Mouse (Mus musculus): Measurements from ENCODE around the gene Methig1. TPM values are rescaled to one million over a fixed set of nuclear protein-coding genes. Genes with fewer than 3 reads are reported as not detected.
A peak's percentile ranks its signal among the peaks of the same experiment; 100 is the strongest.
"Not testable (repeated sequence)": the region's sequence is repeated elsewhere in the genome, so short reads cannot be mapped to it uniquely, and the experiment has no call there.

Methig1 gene
- polyA plus RNA-seq (2012; rRNA removed), result not detected in 2 replicates

DNA sequence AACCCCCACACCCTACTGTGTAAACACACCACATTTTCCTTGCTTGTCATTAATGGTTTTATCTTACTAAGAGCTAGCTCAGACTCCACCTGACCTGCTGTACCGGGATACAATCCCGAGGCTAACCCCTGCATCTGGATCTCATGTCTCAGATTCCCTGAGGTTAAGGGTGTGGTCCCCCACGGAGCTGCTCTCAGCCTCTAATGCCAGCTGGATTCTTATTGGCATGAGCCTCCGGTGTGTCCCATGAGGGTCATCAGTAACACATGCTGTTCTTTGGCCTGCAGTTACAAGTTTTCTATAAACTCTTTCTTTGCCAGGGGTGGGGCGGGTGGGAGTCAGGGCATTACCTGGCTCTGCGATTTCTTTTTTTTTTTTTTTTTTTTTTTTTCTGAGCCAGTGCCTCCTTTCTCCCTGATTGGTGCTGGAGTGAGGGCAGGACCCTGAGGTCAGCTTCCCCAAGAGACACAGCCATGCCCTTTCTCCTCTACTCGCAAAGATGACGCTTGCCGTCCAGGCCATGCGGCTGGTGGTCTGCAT is at the start of gene Methig1, which contains the start of gene Mettl7a2:
TSS of gene Methig1 (plus strand) at position 439 of the 540 bp plus-strand sequence.
TSS of gene Mettl7a2 (plus strand) at position 490 of the 540 bp plus-strand sequence.
- DNase-seq (ENCODE audit: low read depth, low spot score), result no peak
- 49% methylated on average over 10 of the region's 10 CpGs for WGBS

DNA sequence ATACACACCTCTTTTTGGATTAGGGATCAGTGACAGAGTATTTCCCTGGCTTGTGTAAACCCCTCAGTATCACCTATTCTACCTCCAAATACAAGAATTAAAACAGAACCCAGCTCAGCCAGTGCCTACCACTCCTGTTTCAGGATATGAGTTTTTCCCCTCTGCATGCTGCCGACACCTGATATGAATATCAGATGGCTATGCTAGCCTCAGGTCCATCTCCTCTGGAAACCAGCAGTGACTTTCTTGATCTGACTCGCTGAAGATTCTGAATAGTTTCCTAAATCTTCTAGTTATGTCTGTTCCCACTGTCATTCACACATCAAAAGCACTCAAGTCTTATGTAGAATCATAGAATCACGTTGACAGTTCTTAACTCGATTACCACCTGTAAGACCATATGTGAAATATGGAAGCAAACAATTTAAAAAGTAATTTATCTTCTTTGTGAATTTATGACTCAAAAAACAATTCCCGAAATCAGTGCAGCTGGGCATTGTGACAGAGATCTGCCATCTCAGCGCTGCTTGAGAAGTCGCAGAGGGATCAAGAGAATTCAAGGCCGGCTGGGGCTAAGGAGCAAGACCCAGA is 49.4 kb upstream of the Methig1 start:
- 25% methylated on average over 8 of the region's 8 CpGs for WGBS
- DNase-seq (ENCODE audit: low read depth, low spot score), result no peak

DNA sequence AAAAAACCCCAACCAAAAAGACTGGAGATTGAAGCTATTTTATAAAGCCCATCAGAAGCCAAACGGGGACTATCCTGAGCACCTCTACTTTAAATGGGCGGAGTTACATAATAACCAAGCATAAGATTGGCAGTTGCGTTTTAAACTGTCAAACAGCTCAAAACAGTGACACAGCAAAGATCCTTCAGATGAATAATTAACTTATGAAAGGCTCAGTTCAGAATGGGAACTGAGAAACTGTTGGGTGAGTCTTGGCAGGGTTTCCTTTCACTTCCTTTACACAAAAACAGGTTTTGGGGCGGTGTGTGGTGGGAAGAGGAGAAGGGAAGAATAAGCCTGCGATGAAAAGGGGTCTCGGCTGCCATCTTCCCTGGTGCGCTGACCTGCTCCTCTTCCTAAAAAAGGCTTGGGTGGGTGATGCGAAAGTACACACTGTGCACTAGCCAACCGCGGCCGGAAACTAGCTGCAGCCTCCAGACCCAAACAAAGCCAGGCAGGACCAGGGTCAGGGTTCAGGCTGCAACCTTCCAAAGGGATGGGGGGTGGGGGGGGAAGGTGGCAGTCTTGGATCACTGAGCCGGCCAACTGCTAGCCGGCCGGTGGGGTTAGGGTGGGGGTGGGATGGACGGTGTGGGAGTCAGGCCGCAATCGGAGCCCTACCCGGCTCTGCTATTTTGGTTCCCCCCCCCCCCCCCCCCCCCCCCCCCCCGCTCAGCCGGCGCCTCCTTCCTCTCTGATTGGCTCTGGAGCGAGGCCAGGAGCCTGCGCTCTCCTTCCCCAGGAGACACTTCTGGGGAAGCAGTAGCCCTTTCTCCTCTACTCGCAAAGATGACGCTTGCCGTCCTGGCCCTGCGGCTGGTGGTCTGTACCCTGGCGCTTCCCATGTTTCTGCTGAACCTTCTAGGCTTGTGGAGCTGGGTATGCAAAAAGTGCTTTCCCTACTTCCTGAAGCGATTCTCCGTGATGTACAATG is 48.6 kb upstream of the Methig1 start, which contains the start of gene Mettl7a1:
TSS of gene Mettl7a1 (plus strand) at position 122 of the 973 bp plus-strand sequence.
- peak; percentile 89 for DNase-seq (ENCODE audit: low read depth, low spot score)
- WGBS, result under 1% methylated on average over 24 of the region's 30 CpGs

DNA sequence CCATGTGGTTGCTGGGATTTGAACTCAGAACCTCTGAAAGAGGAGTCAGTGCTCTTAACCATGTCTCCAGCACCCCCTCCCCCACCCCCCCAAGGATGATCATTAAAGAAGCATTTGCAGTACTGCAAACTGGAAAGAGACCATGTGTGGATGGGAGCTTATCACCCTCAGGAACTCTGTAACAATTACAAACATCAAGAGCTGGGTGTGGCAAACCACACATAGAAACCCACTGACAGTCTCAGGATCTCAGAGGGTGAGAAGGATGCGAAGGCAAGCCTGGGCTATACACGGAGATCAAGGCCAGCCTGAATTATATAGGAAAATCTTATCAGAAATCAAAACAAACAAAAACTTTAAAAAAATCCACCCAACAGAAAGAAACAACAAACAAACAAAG is 46.7 kb upstream of the Methig1 start:
- DNase-seq (ENCODE audit: low read depth, low spot score), result no peak
- WGBS, result 59% methylated on average over 2 of the region's 2 CpGs

DNA sequence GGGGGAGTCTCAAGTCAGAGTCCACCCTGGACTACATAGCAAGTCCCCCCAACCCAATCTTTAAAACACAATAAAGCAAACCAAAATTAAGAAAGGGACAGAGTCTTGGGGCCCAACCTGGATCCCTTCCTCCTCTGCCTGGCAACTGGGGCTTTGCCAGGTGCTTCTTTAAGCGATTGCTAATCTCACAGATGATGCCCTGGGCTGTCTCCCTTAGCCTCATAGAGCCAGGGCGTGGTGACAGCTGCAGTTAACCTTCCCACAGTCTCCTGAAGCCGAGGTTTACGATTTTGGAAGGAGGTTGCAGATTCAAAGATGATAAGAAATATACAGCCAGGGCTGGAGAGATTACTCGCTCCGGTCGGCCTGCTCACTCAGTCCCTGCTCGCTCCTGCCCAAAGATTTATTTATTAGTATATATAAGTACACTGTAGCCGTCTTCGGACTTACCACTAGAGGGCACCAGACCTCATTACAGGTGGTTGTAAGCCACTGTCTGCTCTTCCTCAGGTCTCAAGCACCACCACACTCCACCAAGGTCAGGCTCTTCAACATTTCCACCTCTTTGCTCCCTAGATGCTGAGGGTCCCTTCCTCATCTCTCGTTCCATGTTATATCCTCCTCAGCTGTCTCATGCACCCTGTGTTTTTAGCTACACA is 45.4 kb upstream of the Methig1 start:
- 15% methylated on average over 11 of the region's 11 CpGs for WGBS
- not testable (repeated sequence) for DNase-seq (ENCODE audit: low read depth, low spot score)

DNA sequence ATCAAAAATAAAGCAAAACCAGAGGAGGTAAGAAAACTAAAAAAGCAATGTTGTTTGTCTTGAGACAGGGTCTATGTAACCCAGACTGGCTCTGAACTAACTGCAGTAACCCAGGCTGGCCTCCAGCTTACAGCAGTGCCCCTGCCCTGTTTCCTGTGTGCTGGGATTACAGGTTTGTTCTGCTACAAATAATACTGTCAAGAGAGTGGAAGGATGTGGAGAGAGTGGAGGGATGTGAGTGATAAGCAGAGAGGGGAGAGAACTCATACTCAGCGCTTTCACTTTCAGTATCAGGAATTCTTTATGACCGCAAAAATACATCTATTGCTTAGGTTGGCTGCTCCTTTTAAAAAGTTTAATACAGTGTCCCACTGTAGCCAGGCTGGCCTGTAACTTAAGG is 40.6 kb upstream of the Methig1 start:
- 36% methylated on average over 2 of the region's 2 CpGs for WGBS

DNA sequence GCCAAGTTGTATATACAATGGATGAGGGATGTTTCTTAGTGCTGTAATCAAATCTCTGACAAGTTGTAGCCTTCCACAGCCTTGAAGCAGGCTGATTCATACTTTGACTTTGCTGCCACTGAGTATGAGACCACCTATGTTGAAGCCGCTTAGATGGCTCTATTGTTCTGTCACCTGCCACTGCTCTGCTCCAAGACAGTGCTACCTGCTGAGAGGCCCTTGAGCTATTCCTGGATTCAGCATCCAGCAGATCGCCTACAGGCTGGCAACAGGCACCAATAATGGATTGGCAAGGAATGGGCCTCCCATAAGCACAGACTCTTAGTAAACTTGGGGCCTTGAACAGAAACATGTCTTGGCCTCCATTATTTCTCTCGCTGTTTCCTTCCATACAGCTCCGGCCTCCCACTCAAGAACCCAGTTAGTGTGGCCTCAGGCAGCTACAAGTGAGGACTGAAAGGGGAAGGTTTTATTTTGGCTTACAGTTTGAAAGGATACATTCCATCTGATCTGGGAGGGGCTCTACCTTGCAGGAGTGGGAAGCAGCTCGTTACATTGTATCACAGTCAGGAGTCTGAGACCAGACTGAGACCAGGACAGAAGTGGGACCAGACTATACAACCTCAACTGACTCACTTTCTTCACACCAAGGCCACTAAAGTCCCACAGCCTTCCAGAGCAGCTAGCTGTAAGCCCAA is 38.4 kb upstream of the Methig1 start:
- 96% methylated on average over 5 of the region's 5 CpGs for WGBS

More for the DNA sequence above, 40.6 kb upstream of the Methig1 start:
- DNase-seq (ENCODE audit: low read depth, low spot score), result no peak

DNA sequence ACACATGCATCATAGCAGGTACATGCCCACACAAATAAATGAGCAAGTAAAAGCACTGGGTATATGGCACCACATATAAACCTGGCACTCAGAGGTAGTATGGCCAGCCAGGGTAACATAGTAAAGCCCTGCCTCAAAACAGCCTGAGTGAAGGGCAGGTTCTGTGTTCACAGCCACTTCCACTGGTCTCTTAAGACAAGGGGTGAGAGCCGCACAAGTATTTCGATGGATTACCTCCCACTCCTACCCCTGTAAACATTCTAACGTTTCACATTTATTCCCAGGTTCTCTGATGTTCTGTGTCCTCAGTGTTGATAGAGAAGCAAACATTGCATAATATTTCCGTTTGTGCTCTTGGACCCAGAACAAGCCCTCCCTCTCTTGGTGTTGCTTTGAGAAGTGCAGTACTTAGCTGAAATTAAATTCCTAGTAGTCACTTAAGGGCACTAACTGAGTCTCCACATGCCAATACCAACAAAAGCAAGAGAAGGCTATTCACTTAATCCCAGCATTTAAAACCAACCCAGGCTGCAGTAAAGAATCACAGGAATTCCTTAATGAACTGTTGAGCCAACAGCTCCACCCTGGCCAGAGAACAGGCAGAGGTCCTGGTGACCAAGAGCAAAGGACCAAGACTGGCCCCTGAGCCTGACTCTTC is 34.8 kb upstream of the Methig1 start:
- WGBS, result 8% methylated on average over 4 of the region's 4 CpGs
- not testable (repeated sequence) for DNase-seq (ENCODE audit: low read depth, low spot score)

More for the DNA sequence above, 38.4 kb upstream of the Methig1 start:
- DNase-seq (ENCODE audit: low read depth, low spot score), result no peak

DNA sequence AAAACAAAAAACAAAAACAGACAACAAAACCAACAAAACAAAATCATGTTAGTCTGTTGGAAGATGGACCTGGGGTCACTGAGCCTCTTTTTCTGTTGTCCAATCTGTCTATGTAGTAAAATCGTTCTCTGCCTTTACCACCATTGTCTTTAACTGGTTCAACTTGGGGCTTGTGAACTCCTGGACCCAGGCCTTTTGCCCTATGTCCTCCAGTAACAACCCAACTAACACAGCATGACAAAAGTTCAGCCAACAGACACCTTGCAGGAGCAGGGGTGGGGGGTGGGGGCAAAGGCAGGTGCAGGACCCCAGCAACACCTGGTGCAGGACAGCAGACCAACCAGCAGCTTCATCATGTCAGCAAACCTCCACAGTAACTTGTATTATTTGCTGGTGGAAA is 33.1 kb upstream of the Methig1 start:
- DNase-seq (ENCODE audit: low read depth, low spot score), result no peak
- WGBS, result 74% methylated on average over 1 of the region's 1 CpGs

DNA sequence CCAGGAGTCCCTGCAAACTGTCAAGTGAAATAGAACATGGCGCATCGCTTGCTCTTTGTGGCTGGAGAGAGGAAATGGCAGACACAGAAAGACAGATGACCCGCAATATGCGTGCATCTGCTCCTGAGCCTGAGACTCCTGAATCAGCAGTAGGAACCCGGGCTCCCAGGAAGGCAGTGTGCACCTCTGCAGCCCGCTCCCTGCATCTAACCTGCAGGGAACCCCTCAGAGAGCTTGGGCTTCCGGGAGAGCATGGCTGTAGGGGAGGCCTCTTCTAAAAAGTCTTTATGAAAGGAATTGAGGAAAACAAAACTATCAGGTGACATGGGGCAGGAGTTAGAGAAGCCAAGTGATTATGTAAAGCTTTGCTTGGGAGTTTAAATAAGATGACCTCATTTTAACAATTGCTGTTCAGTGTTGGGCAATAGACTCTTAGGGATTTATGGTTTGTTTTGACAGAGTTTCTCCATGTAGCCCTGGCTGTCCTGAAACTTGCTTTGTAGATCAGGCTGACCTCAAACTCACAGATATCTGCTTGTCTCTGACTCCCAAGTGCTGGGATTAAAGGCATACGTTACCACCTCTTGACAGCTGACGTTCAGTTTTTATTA is 32.5 kb upstream of the Methig1 start:
- DNase-seq (ENCODE audit: low read depth, low spot score), result no peak
- 49% methylated on average over 9 of the region's 9 CpGs for WGBS

DNA sequence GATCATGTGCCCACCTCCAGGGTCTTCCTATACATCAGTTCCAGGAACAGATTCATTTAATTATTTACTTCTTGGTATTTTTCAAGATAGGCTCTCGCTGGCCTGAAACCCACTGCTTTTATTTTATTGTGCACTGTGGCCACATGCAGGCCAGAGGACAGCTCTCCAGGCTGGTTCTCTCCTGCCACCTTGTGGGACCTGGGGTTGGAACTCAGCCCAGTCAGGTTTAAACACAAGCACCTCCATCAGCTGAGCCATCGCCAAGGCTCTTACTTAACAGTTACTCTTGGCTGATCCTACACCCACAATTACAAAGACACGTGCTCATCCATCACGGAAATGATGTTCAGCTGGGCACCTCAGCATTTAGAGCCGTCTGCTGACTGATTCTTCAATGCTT is 31.8 kb upstream of the Methig1 start:
- DNase-seq (ENCODE audit: low read depth, low spot score), result no peak
- WGBS, result 40% methylated on average over 5 of the region's 5 CpGs

DNA sequence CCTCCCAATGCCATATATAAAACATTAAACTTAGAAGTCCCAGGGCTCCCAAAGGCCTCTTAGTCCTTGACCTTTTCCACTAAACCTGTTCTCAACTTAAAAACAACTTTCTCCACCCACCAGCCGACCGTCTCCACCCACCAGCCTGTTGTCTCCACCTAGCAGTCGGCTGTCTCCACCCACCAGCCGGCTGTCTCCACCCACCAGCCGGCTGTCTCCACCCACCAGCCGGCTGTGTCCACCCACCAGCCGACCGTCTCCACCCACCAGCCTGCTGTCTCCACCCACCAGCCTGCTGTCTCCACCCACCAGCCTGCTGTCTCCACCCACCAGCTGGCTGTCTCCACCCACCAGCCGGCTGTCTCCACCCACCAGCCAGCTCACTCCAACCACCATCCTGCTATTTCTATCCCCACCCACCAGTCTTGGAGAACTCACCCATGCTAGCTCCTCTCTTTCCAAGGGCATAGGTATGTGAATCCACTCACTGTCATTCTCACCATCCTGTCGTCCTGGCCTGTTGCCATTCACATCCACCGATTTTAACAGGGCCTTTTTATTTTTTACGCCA is 28.8 kb upstream of the Methig1 start:
- DNase-seq (ENCODE audit: low read depth, low spot score), result no peak
- 54% methylated on average over 12 of the region's 12 CpGs for WGBS

DNA sequence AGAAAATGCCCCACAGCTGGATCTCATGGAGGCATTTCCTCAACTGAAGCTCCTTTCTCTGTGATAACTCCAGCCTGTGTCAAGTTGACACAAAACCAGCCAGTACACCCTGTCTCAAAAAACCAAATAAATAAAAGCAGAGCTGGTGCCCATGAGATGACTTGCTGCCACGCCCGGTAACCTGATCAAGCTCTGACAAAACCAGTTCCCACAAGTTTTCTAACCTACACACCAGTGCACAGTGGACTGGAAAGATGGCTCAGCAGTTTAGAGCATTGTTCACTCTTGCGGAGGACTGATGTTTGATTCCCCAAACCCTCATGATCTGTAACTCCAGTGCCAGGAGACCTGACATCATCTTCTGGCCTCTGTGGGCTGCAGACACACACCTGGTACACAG is 27.7 kb upstream of the Methig1 start:
- no peak for DNase-seq (ENCODE audit: low read depth, low spot score)
- 63% methylated on average over 3 of the region's 3 CpGs for WGBS

DNA sequence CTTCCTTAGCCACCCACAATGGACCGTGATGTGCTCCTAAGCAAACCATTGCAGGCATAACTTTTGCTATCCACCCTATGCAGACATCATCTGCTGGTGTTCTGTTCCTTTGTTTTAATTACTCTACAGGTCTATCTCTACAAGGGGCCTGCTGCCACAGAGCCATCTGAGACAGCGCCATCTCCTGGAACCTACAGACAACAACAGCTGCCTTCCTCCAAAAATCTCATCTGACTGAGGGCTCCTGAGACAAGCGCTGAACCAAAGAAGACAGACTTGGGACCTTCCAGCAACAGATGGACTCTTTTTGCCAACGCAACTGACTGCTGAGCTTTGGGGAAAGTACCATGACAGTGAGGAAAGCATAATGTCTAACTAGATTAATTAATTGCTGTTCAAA is 24.9 kb upstream of the Methig1 start:
- not testable (repeated sequence) for DNase-seq (ENCODE audit: low read depth, low spot score)
- whole genome bisulfite sequencing, result 83% methylated on average over 4 of the region's 4 CpGs

DNA sequence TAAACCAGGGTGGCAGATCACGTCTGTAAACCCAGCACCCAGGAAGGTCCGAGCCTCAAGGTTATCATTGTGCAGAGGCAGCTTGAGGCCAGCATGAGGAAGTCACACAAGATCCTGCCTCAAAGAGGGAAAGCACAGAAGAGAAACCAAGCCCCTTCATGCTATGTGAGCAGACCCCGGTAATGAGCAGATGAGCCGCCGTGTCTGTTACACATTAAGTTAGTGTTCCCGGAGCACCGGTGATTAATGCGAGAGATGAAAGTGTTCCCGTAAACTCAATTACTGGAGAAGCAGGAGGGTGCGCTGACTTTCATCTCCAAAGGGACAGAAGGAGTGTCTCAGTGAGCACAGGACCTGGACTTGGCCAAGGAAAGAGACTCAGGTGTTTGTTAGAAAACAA is 23.6 kb upstream of the Methig1 start:
- DNase-seq (ENCODE audit: low read depth, low spot score), result not testable (repeated sequence)
- WGBS, result 66% methylated on average over 10 of the region's 10 CpGs

DNA sequence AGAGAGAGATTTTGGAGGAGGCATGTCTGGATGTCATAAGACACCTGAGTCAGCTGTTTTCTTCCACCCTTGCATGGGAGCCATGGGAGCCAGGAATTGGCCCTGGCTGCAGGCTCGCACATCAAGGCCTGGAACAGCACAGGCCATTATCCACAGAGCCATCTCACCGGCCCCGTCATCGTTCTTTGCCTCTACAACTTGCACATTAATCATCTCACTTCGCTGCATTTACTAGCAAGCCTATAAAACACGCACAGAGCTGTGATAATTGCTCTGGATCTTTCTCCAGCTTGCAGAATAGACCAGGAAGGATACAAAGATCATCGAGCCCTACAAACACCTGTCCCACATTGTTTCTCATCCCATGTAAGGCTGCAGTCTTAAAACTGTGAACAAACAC is 22.2 kb upstream of the Methig1 start:
- no peak for DNase-seq (ENCODE audit: low read depth, low spot score)
- WGBS, result 18% methylated on average over 7 of the region's 7 CpGs

DNA sequence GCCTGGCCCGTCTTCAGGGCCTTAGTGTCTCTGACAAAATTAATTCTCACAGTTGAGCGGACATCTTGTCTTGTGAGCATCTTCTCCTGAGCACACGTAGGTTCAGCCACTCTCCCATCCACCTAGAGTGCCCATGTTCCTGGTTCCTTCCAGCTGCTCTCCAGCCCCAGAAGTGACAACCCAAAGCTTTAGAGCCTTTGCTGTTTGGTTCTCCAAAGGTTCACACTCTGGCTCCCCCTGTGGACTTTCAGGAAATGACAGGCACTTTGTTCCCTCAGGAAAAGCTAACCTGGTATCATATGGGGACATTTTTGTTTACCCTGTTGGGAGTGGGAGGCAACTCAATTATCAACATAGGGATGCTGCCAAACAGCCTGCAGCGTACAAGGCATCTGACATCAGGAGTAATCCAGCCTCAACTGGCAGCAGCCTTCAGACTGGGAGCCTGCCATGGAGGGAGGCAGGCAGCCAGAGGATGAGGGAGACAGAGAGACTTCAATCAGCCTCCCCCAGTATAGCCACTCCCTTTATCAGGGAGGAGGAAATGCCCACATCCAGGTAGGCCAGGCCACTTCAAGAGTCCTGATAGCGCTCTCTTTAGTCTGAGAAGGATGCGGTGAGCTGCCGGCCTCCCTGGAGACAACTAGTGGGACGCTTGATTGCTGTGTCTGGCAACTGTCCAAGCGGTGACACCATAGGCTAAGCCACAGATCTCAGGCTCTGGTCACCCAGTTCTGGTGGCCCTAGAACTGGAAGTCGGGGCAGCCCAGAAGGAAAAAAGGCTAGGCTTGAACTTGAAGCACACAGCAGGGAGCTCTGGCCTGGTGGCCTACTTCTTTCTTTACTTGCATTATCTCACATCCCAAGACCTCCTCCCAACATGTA is 20.6 kb upstream of the Methig1 start:
- DNase-seq (ENCODE audit: low read depth, low spot score), result not testable (repeated sequence)
- WGBS, result 55% methylated on average over 3 of the region's 10 CpGs

Measured in large intestine, adult 2 months (tissue).